Mouse (Mus musculus) liver, embryonic 14.5 days (tissue): Measurements from ENCODE around the gene Ttc41. TPM values are rescaled to one million over a fixed set of nuclear protein-coding genes. Genes with fewer than 3 reads are reported as not detected.

Source experiments
- ATAC-seq: fragments of 200-750 bp; cut with Nextera tagmentation; 2 replicates; pipeline ENCODE4 v1.8.0; 2017; ENCODE audit warnings: moderate number of reproducible peaks, mild to moderate bottlenecking, moderate library complexity; ENCODE audit not compliant: insufficient read depth
- DNase-seq, 3 experiments: peaks; one replicate each; pipeline ENCODE4 v3.0.0-alpha.2; 2012 to 2013; ENCODE audit warnings: low read depth in 3 of 3, low spot score in 3 of 3
- H3K27ac ChIP-seq: fragments of 300-500 bp; sonication (generic); 2 replicates; pipeline ENCODE4 v1.5.1; 2014; ENCODE audit warnings: moderate library complexity, mild to moderate bottlenecking, control low read depth, inconsistent platforms
- H3K27me3 ChIP-seq: fragments of 300-500 bp; sonication (generic); 2 replicates; pipeline ENCODE4 v1.6.1; 2014; ENCODE audit warnings: mild to moderate bottlenecking, low read length, moderate library complexity; ENCODE audit not compliant: control insufficient read depth, insufficient read depth
- H3K36me3 ChIP-seq: fragments of 300-500 bp; sonication (generic); replicated peaks from 2 replicates; pipeline ENCODE4 v1.6.1; 2014; ENCODE audit warnings: low read depth; ENCODE audit not compliant: control insufficient read depth, insufficient read depth
- H3K4me1 ChIP-seq, 2 experiments: fragments of 200-500 bp in 1 of 2; fragments of 300-500 bp in 1 of 2; sonication (generic) in 1 of 2; replicated peaks; 2 replicates each; pipeline ENCODE4 v1.6.1; 2012 to 2014; ENCODE audit warnings: antibody characterized with exemption in 1 of 2, inconsistent platforms in 1 of 2, low read length in 1 of 2; ENCODE audit not compliant: control insufficient read depth in 2 of 2, insufficient read depth in 2 of 2
- H3K4me2 ChIP-seq: fragments of 300-500 bp; sonication (generic); 2 replicates; pipeline ENCODE4 v1.6.1; 2014; ENCODE audit warnings: low read depth, mild to moderate bottlenecking, control low read depth, moderate library complexity
- H3K4me3 ChIP-seq, 2 experiments: fragments of 200-500 bp in 1 of 2; fragments of 300-500 bp in 1 of 2; sonication (generic) in 1 of 2; 2 replicates each; pipeline ENCODE4 v1.5.1; 2012 to 2014; ENCODE audit warnings: low read depth in 2 of 2, low read length in 2 of 2, mild to moderate bottlenecking in 2 of 2, control low read depth in 1 of 2, inconsistent platforms in 1 of 2, moderate library complexity in 1 of 2; ENCODE audit not compliant: insufficient read depth in 1 of 2
- H3K9ac ChIP-seq: fragments of 300-500 bp; sonication (generic); replicated peaks from 2 replicates; pipeline ENCODE4 v1.6.1; 2014; ENCODE audit warnings: mild to moderate bottlenecking, control low read depth, moderate library complexity
- H3K9me3 ChIP-seq: fragments of 300-500 bp; sonication (generic); 2 replicates; pipeline ENCODE4 v1.6.1; 2016; ENCODE audit warnings: low read length, mixed read lengths; ENCODE audit not compliant: control insufficient read depth
- CTCF ChIP-seq: IDR thresholded peaks from 2 replicates; pipeline ENCODE4 v1.5.1; 2016; ENCODE audit warnings: antibody characterized with exemption, low read depth, control low read depth
- EP300 ChIP-seq: IDR thresholded peaks from 2 replicates; pipeline ENCODE4 v1.6.1; 2016; ENCODE audit warnings: antibody characterized with exemption, low read depth
- WGBS: fragments of 180-500 bp; shearing (Covaris S2); extraction: QIAGEN DNeasy Blood & Tissue Kit; methylation state at CpG from one replicate; pipeline ENCODE4 v1.1.7; 2014; ENCODE audit not compliant: insufficient replicate concordance; 5-methylcytosine and 5-hydroxymethylcytosine counted together
- polyA plus RNA-seq, 2 experiments: library from polyadenylated mRNA; depleted of rRNA in 1 of 2; stranded (reverse) in 1 of 2; unstranded in 1 of 2; fragments of >200 nt; fragmentation: Nextera tagmentation in 1 of 2; extraction: Ambion mirVana in 1 of 2; gene quantifications; 2 replicates each; pipeline versions ENCODE4 v1.2.1 to v1.2.3; 2012 to 2014

The Ttc41 gene
- polyA plus RNA-seq, 2 experiments, result 0.39 to 1.0 TPM

DNA sequence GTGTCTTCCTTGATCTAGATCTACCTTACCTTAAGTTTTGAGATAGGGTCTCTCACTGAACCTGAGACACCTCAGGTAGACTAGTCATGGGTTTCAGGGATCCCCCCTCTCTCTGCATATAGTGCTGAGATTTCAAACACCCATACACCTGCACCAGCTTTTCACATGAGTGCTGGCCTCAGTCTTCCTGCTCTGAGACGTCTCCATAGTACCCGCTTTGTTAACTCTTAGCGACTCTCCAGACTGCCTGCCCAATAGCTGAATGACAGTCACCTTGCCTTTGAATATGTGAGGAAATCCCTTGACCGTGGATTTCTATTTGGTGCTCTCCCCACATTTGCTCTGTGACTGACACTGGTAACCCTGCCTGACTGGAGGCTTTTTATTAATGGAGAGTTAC, 88.6 kb downstream of the Ttc41 start:
- Histone ChIP-seq H3K4me3 (no peak overlapping the region), H3K4me2 (no peak overlapping the region), H3K36me3 (no peaks in the 10 kb centered on the region), H3K9ac (no peak overlapping the region), H3K27me3 (no peaks in the 10 kb centered on the region), H3K9me3 (no peaks in the 10 kb centered on the region), H3K27ac (no peak overlapping the region), H3K4me1 (peaks cover 0 to 3% of the 10 kb centered on the region in 2 experiments; a peak in 1 of 4 replicates)
- 76% methylated on average over 4 of the region's 4 CpGs for WGBS
- ATAC-seq (no peak), DNase-seq (no peak)
- TF ChIP-seq CTCF, result no peak
- no peak for TF ChIP-seq EP300

DNA sequence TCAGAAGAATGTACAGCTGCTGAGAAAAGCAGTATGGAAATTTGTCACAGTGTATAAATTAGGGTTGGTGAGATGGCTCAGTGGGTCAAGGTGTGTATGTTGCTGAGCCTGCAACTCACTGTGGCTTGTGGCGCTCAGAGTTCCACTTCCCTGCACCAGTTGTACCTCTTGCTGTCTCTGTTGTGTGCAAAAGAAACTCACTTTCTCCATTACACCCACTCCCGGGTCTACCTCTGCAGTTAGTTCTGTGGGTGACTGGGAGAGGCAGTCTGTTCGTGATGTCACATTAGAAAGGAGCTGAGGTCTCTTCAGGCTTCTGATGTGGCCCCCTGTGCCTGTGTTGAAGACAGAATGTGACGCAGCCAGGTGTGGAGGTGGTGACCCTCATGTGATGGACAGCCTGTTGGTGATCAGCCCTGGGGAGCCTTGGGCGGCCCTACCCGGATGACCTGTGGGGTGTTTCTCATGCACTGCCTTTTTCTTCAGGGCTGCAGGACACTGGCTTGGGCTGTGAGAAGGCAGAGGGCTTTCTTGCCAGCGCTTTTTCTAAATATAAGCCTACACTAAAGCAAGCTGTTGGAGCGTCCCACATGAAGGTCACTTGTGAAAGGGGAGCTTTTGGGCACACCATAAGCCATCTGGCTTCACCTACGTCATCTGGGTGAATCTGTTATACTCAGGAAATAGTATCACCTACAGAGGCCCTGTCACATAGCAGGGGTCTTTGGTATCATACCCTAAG, 89.4 kb downstream of the Ttc41 start:
- TF ChIP-seq CTCF, result no peak
- TF ChIP-seq EP300, result no peak
- 77% methylated on average over 9 of the region's 9 CpGs for WGBS
- H3K4me3 ChIP-seq, result no peak overlapping the region
- H3K4me1 ChIP-seq, result peaks cover 0 to 3% of the 10 kb centered on the region in 2 experiments; a peak in 1 of 4 replicates
- DNase-seq (no peak), ATAC-seq (no peak)
- no peaks in the 10 kb centered on the region for H3K27me3 ChIP-seq
- no peaks in the 10 kb centered on the region for H3K36me3 ChIP-seq
- no peak overlapping the region for H3K27ac ChIP-seq
- no peak overlapping the region for H3K9ac ChIP-seq
- H3K4me2 ChIP-seq, result no peak overlapping the region
- H3K9me3 ChIP-seq, result no peaks in the 10 kb centered on the region

DNA sequence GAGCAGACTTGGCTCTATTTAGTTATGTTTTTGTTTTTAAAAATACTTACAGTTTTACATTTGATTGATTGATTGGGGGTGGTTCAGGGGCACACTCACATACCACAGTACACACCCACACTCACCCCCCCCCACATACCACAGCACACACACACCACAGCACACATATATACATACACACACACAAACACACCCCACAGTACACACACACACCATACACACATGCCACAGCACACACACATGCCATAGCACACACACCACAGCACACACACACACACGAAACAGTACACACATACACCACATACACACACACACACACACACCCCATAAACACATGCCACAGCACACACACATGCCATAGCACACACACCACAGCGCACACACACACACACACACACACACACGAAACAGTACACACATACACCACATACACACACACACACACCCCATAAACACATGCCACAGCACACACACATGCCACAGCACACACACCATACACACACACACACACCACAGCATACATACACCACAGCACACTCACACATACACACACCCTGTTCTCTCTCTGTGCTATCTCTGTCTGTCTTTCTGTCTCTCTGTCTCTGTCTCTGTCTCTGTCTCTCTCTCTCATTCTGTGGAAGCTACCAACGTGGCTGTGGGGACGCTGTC, 90.6 kb downstream of the Ttc41 start:
- Histone ChIP-seq H3K4me1 (peaks cover 0 to 3% of the 10 kb centered on the region in 2 experiments; a peak in 1 of 4 replicates), H3K27ac (no peak overlapping the region), H3K9me3 (no peaks in the 10 kb centered on the region), H3K9ac (no peak overlapping the region), H3K27me3 (no peaks in the 10 kb centered on the region), H3K36me3 (no peaks in the 10 kb centered on the region), H3K4me2 (no peak overlapping the region), H3K4me3 (no peak overlapping the region)
- no peak for ATAC-seq
- WGBS, result 68% methylated on average over 5 of the region's 5 CpGs
- no peak for DNase-seq
- TF ChIP-seq EP300 (no peak), CTCF (no peak)

DNA sequence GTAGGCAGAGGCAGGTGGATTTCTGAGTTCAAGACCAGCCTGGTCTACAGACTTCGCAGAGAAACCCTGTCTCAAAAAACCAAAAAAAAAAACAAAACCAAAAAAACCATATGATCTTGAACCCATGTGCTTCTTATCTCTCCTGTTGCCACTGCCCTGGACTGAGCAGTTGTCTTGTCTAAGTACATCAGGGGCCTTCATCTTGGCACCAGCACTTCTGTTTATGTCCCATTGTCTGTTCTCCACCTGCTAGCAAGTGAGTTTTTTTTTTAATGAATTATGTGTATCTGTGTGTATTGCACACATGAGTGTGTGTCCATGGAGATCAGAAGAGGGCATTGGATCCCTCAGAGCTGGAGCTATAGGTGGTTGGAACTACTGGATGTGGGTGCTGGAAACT, 101.8 kb downstream of the Ttc41 start:
- Histone ChIP-seq H3K4me1 (no peaks in the 10 kb centered on the region), H3K27ac (no peak overlapping the region), H3K36me3 (no peaks in the 10 kb centered on the region), H3K9ac (no peak overlapping the region), H3K27me3 (no peaks in the 10 kb centered on the region), H3K9me3 (no peaks in the 10 kb centered on the region), H3K4me2 (no peak overlapping the region), H3K4me3 (no peak overlapping the region)
- TF ChIP-seq CTCF (no peak), EP300 (no peak)
- ATAC-seq, result no peak
- 39% methylated on average over 1 of the region's 1 CpGs for WGBS
- DNase-seq, result no peak

DNA sequence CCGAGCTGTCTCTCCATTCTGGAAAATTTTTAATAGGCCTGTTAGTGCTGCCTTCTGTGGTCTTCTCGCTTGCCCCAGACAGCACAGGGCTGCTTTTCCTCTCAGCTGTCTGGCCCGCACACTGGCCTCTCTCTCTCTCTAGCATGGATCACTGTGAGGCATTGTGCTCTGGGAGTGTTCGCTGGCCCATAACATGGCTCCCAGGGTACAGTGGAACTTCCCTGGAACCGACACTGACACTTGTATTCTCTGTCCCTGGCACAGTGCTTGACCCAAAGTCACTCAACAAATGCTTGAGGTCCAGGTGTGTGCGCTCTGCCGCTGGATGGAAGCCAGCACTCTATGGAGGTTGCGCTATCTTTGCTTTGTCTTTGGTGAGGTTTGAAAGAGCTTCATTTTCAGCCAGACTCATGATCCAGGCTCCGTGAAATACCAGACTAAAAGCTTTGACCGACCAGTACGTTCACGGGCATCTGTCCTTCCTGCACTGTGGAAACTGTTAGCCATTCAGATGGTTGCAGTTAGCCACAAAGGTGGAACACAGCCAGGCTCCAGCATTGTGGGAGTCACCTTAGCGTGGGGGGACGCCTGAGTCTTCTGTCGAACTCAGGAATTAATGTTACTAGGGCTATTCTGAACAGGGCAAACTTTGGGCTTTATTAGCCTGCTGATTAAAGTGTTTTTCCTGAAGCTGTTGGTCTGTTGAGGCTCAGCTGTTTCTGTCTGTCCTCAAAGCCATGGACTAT, 102.6 kb downstream of the Ttc41 start:
- Histone ChIP-seq H3K4me2 (no peak overlapping the region), H3K27ac (no peak overlapping the region), H3K9me3 (no peaks in the 10 kb centered on the region), H3K36me3 (no peaks in the 10 kb centered on the region), H3K27me3 (no peaks in the 10 kb centered on the region), H3K9ac (no peak overlapping the region), H3K4me1 (no peaks in the 10 kb centered on the region), H3K4me3 (no peak overlapping the region)
- no peak for TF ChIP-seq EP300
- TF ChIP-seq CTCF, result no peak
- DNase-seq (no peak), ATAC-seq (no peak)
- WGBS, result 75% methylated on average over 15 of the region's 15 CpGs
